Mouse (Mus musculus) erythroblast, embryonic 14.5 days (primary cell): ENCODE results near the gene Hal. TPM values are rescaled to one million over a fixed set of nuclear protein-coding genes. Genes with fewer than 3 reads are reported as not detected.

Source experiments
- H3K27me3 ChIP-seq: 2 replicates; pipeline ENCODE4 v1.6.1; 2012; ENCODE audit warnings: inconsistent platforms; ENCODE audit not compliant: control insufficient read depth
- H3K36me3 ChIP-seq: 2 replicates; pipeline ENCODE4 v1.6.1; 2012; ENCODE audit warnings: mild to moderate bottlenecking, inconsistent platforms; ENCODE audit not compliant: control insufficient read depth
- H3K4me1 ChIP-seq: 2 replicates; pipeline ENCODE4 v1.6.1; 2012; ENCODE audit warnings: inconsistent platforms; ENCODE audit not compliant: control insufficient read depth
- H3K4me3 ChIP-seq: replicated peaks from 2 replicates; pipeline ENCODE3; 2012; ENCODE audit warnings: moderate library complexity, mild to moderate bottlenecking, inconsistent platforms
- H3K9me3 ChIP-seq: 2 replicates; pipeline ENCODE4 v1.6.1; 2012; ENCODE audit warnings: low read length, inconsistent platforms, mixed read lengths; ENCODE audit not compliant: control insufficient read depth
- GATA1 ChIP-seq: IDR thresholded peaks from 2 replicates; pipeline ENCODE4 v1.6.1; 2012; ENCODE audit warnings: low read length, inconsistent platforms, mixed read lengths
- TAL1 ChIP-seq: IDR thresholded peaks from 3 replicates; pipeline ENCODE4 v1.6.1; 2012; ENCODE audit warnings: low read length, inconsistent platforms, mixed read lengths
- polyA plus RNA-seq: library from polyadenylated mRNA; stranded (reverse); fragments of >175 nt; gene quantifications from 2 replicates; pipeline ENCODE4 v1.2.3, GENCODE M21; 2012

The Hal gene
- polyA plus RNA-seq, 1 experiment: not detected

GRCm38 (mm10) chr10:93467791-93468190 is 20.8 kb upstream of the Hal start:
- Histone ChIP-seq H3K27me3 (no peaks in the 10 kb centered on the region), H3K36me3 (peaks cover 64% of the 10 kb centered on the region), H3K4me3 (no peak overlapping the region), H3K9me3 (no peaks in the 10 kb centered on the region), H3K4me1 (no peaks in the 10 kb centered on the region)
- TF ChIP-seq TAL1 (no peak), GATA1 (no peak)

DNA sequence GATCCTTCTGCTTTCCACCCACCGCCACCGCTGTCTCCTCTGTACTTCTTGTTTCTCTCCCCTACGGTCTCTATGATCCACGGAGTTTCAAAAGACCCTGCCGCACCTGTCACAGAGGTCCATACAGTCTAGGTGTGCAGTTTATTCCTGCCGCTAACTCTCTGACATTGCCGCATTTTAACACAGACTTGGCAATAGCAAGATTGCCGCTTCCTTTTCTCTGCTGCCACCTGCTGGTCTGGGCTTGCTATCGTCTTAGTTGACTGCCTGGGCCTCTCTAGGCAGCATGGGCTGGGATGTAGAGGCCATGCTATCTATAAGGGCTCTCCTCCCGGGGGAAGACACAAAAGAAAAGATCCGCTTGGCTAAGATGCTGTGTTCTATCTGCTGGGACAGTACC is 17.2 kb upstream of the Hal start:
- H3K36me3 ChIP-seq: peaks cover 68% of the 10 kb centered on the region
- no peaks in the 10 kb centered on the region for H3K4me1 ChIP-seq
- no peaks in the 10 kb centered on the region for H3K27me3 ChIP-seq
- H3K4me3 ChIP-seq: no peak overlapping the region
- no peak for TF ChIP-seq TAL1
- TF ChIP-seq GATA1: no peak
- no peaks in the 10 kb centered on the region for H3K9me3 ChIP-seq

DNA sequence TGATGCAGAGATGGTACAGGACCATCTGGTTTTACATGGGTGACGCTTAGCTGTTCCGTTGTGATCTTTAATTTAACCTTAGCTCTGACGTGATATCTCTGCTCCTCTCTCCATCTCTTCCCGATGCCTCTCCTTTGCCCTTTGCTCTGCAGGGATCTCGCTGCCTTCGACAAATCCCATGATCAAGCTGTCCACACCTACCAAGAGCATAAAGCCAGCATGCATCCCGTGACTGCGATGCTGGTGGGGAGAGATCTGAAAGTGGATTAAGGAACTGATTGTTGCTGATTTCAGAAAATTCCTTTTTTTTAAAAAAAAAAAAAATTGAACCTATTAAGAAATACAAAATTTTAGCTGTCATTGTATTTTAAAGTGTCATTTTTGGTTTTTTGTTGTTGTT is 4.1 kb upstream of the Hal start:
- Histone ChIP-seq H3K4me3 (no peak overlapping the region), H3K9me3 (no peaks in the 10 kb centered on the region), H3K4me1 (no peaks in the 10 kb centered on the region), H3K36me3 (peaks cover 46% of the 10 kb centered on the region), H3K27me3 (no peaks in the 10 kb centered on the region)
- no peak for TF ChIP-seq GATA1
- no peak for TF ChIP-seq TAL1

DNA sequence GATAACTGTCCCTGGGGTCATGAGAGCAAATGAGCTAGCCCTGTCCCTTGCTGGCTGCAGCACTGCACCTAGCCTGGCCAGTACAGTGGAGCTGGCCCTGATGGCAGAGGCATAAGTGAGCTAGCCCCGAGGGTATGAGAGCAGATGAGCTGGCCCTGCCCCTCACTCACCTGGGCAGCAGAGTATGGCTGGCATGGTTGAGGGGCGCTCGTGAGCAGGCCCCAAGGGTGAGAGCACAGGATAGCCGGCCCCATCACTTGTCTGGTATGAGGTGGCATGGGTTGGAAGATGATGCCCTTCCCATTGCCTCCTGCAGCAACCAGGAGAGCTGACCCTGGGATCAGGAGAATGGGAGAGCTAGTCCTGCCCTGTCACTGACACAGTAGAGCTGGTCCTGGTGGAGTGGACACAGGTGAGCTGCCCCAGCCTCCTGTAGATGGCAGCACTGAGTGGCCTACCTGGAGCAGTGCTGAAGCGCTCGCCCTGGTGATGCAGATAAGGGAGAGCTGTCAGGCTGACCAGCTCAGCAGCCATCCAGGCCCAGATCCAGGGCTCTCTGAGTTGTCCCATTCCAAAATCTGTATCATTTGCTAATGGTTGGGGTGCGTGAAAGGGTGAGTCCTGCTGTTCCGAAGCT is 3.4 kb upstream of the Hal start:
- no peaks in the 10 kb centered on the region for H3K27me3 ChIP-seq
- H3K9me3 ChIP-seq: no peaks in the 10 kb centered on the region
- TF ChIP-seq TAL1 (no peak), GATA1 (no peak)
- no peaks in the 10 kb centered on the region for H3K4me1 ChIP-seq
- H3K36me3 ChIP-seq: peaks cover 40% of the 10 kb centered on the region
- H3K4me3 ChIP-seq: no peak overlapping the region

DNA sequence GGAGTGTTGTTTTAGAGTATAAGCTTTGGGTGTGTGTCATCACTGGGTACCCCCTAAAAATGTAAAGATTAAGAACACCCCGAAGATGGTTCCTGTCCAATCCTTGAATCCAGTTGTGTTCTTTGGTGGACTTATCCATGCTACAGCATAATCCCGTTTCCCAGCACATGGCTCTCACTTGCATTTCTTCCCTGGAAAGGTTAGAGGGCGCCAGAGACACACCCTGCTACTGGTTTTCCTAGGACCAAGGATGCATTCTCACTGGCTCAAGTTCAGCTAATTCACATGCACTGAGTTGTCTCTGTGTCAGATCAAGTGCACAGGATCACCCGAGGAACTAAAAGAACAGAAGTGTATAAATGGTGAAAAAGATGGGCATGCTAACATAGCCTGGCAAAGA is 1.9 kb upstream of the Hal start:
- Histone ChIP-seq H3K36me3 (peaks cover 26% of the 10 kb centered on the region), H3K4me3 (no peak overlapping the region), H3K9me3 (no peaks in the 10 kb centered on the region), H3K27me3 (no peaks in the 10 kb centered on the region), H3K4me1 (no peaks in the 10 kb centered on the region)
- TF ChIP-seq TAL1 (no peak), GATA1 (no peak)

GRCm38 (mm10) chr10:93488828-93489226 is 259 bp downstream of the Hal start:
- peaks cover 8% of the 10 kb centered on the region for H3K36me3 ChIP-seq
- H3K9me3 ChIP-seq: no peaks in the 10 kb centered on the region
- H3K27me3 ChIP-seq: no peaks in the 10 kb centered on the region
- H3K4me3 ChIP-seq: no peak overlapping the region
- TF ChIP-seq GATA1: no peak
- TF ChIP-seq TAL1: no peak
- H3K4me1 ChIP-seq: no peaks in the 10 kb centered on the region

- TF ChIP-seq TAL1 (no peak), GATA1 (no peak)
- no peak overlapping the region for H3K4me3 ChIP-seq
- no peaks in the 10 kb centered on the region for H3K27me3 ChIP-seq
Observed at GRCm38 (mm10) chr10:93490451-93490850, 1.9 kb downstream of the Hal start.

DNA sequence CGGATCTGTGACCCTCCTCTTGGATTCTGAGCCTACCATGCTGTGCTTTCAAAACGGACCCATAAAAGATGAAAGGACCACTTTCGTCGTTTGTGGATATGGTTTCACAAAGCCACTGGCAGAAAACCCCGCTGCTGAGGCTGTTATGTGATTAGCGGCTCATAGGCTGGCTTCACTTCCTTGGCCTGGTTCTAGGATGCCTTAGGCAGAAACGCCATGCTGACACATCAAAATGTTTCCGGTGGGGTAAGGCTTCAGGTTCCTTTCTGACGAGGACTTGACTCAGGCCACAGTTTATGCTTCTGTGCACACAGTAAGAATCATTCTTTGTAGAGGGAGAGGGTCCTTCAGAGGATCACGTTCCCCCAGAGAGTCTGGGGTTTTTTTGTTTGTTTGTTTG is 12.3 kb downstream of the Hal start:
- Histone ChIP-seq H3K4me3 (no peak overlapping the region), H3K9me3 (no peaks in the 10 kb centered on the region), H3K4me1 (no peaks in the 10 kb centered on the region), H3K27me3 (no peaks in the 10 kb centered on the region), H3K36me3 (no peaks in the 10 kb centered on the region)
- TF ChIP-seq GATA1 (no peak), TAL1 (no peak)

More at GRCm38 (mm10) chr10:93490451-93490850, 1.9 kb downstream of the Hal start:
- Histone ChIP-seq H3K9me3 (no peaks in the 10 kb centered on the region), H3K4me1 (no peaks in the 10 kb centered on the region), H3K36me3 (no peaks in the 10 kb centered on the region; the same call in 1 of the 2 replicates)

GRCm38 (mm10) chr10:93501346-93501745 is 12.8 kb downstream of the Hal start:
- TF ChIP-seq TAL1 (no peak), GATA1 (no peak)
- Histone ChIP-seq H3K4me1 (no peaks in the 10 kb centered on the region), H3K36me3 (no peaks in the 10 kb centered on the region), H3K9me3 (no peaks in the 10 kb centered on the region), H3K27me3 (no peaks in the 10 kb centered on the region), H3K4me3 (no peak overlapping the region)

- Histone ChIP-seq H3K4me1 (no peaks in the 10 kb centered on the region), H3K4me3 (no peak overlapping the region), H3K27me3 (no peaks in the 10 kb centered on the region), H3K9me3 (no peaks in the 10 kb centered on the region), H3K36me3 (no peaks in the 10 kb centered on the region)
- TF ChIP-seq TAL1 (no peak), GATA1 (no peak)
Observed at GRCm38 (mm10) chr10:93508383-93508970, 19.9 kb downstream of the Hal start.
